Mouse (Mus musculus): ENCODE measurements around the gene Atoh8. TPM values are rescaled to one million over a fixed set of nuclear protein-coding genes. Genes with fewer than 3 reads are reported as not detected.
A peak's percentile ranks its signal among the peaks of the same experiment; 100 is the strongest.

The Atoh8 gene
- polyA plus RNA-seq, 1 experiment from 2014 or later: 18.9 TPM

DNA sequence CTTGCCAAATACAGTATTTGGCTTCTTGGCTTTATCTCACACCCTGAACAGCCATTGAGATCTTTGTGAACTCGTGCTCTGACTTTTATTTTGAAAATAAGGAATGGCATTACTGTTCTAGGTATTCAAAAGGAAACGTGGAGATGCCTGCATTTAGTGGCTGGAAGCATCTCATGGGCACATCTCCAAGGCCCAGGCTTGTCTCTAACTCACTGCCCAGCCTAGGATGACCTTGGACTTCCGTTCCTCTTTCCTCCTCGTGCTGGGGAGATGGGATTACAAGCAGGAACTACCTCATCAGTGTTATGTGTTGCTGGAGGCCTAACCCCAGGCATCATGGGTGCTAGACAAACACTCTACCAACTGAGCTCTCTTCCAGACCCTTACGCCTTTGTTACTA, 32.1 kb downstream of the Atoh8 start:
- H3K9me3 ChIP-seq (replicated peaks): no peaks in the 10 kb centered on the region
- no peak for ATAC-seq (replicated peaks; ENCODE audit: low FRiP score)
- H3K4me3 ChIP-seq (replicated peaks): no peak overlapping the region
- 71% methylated on average over 5 of the region's 5 CpGs for WGBS
- no peak overlapping the region for H3K9ac ChIP-seq
- no peaks in the 10 kb centered on the region for H3K27me3 ChIP-seq
- peaks cover 23% of the 10 kb centered on the region for H3K36me3 ChIP-seq
- H3K4me1 ChIP-seq: peaks cover 23% of the 10 kb centered on the region
- H3K27ac ChIP-seq: no peak overlapping the region
- H3K4me2 ChIP-seq: no peak overlapping the region

DNA sequence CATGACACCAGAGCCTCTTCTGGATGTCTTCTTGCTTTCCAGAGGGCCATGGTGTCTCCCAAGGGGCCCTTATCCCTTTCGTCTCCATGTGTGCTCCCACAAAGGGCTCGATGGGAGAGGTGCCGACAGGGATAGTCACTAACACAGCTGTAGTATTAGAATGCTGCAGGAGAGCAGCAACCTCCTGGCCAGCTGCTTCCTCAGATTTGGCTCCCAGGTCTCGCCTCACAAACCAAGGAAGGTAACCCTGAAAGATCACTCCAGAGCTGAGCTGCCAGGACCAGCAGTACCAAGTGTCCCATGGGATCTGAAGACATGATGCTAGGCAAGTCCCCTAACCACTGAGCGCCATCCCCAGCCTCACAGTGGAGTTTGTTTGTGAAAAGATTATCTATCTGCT, 32.6 kb downstream of the Atoh8 start:
- Histone ChIP-seq H3K9me3 (replicated peaks) (no peaks in the 10 kb centered on the region), H3K9ac (no peak overlapping the region)

DNA sequence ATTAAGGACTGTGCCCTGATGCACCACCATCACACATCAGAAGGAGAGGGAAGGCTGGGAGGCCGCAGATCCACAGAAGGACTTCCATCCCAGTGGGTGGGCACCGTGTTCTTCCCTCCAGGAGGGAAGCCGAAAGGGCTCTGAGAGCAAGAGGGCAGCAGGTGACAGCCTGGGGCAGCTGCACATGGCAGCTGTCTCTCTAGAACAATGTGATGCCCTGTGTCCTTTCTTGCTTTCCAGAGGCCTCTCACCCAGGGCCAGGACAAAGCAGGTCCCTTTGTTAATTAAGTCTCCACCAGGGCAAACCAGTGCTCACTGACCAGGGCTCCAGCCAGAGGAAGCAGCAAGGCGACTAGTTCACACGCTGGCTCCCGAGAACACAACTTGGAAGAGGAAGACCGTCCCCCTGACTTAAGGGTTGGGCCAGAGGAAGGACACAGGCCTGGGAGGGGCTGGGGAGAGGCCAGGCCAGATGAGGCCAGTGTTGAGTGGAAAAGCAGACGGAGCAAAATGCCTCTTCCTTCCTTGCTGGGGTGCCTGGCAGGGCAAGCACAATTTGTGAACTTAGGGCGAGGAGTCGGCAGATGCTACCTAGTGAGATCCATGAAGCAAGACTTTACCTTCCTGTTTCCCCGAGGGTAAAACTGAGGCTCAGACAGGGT, 34.7 kb downstream of the Atoh8 start:
- Histone ChIP-seq H3K4me2 (no peak overlapping the region), H3K4me1 (peaks cover 20% of the 10 kb centered on the region), H3K9me3 (replicated peaks) (no peaks in the 10 kb centered on the region), H3K9ac (no peak overlapping the region), H3K27me3 (no peaks in the 10 kb centered on the region), H3K27ac (peak overlapping the region; percentile 3; the same call in 1 of the 2 replicates), H3K4me3 (replicated peaks) (no peak overlapping the region), H3K36me3 (peaks cover 13% of the 10 kb centered on the region)
- WGBS: 47% methylated on average over 11 of the region's 11 CpGs
- ATAC-seq (replicated peaks; ENCODE audit: low FRiP score): peak; percentile 37; the same call in 1 of the 2 replicates

More for the DNA sequence above, 32.6 kb downstream of the Atoh8 start:
- Histone ChIP-seq H3K4me3 (replicated peaks) (no peak overlapping the region), H3K27ac (no peak overlapping the region), H3K4me2 (no peak overlapping the region), H3K27me3 (no peaks in the 10 kb centered on the region), H3K4me1 (peaks cover 23% of the 10 kb centered on the region), H3K36me3 (peaks cover 23% of the 10 kb centered on the region)
- no peak for ATAC-seq (replicated peaks; ENCODE audit: low FRiP score)
- 78% methylated on average over 5 of the region's 5 CpGs for WGBS

DNA sequence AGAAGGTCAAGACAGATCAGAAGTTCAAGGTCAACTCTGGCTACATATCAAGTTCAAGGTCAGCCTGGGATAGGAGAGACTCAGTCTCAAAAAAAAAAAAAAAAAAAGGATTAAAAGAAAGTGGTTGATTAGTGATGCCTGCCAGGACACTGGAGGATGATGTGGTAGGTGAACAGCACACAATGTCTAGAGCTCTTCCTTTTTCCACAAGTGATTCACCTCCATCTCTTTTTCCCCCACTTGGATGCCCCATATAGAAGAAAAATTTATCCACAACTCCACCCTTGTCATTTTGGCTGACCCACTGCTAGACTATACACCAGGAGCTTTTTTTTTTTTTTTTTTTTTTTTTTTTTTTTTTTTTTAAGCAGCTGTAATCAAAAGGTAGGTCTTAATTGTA, 37.9 kb downstream of the Atoh8 start:
- Histone ChIP-seq H3K27ac (no peak overlapping the region), H3K9ac (no peak overlapping the region), H3K4me2 (no peak overlapping the region), H3K36me3 (no peaks in the 10 kb centered on the region), H3K4me3 (replicated peaks) (no peak overlapping the region), H3K27me3 (no peaks in the 10 kb centered on the region), H3K4me1 (peaks cover 15% of the 10 kb centered on the region), H3K9me3 (replicated peaks) (no peaks in the 10 kb centered on the region)
- ATAC-seq (replicated peaks; ENCODE audit: low FRiP score): no peak

DNA sequence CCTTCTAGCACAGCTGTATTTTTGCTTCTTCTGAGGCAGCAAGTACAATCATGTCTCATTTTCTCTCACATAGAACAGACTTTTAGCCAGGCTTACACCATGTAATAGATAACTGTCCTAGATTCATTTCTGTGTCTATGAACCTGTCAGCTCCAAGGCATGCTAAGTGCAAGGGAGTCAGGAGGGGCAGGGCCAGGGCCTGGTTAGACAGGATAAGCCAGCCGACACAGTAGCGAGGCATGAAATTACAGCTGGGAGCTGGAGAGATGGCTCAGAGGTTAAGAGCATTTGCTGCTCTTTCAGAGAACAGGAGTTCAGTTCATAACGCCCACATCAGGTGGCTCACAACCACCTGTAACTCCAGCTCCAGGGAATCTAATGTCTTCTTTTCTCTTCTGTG, 38.7 kb downstream of the Atoh8 start:
- H3K27ac ChIP-seq: no peak overlapping the region
- H3K27me3 ChIP-seq: no peaks in the 10 kb centered on the region
- no peak overlapping the region for H3K4me3 ChIP-seq (replicated peaks)
- ATAC-seq (replicated peaks; ENCODE audit: low FRiP score): no peak
- H3K36me3 ChIP-seq: no peaks in the 10 kb centered on the region
- no peak overlapping the region for H3K9ac ChIP-seq
- H3K4me2 ChIP-seq: no peak overlapping the region
- H3K9me3 ChIP-seq (replicated peaks): no peaks in the 10 kb centered on the region
- 63% methylated on average over 3 of the region's 3 CpGs for WGBS
- peaks cover 13% of the 10 kb centered on the region for H3K4me1 ChIP-seq

DNA sequence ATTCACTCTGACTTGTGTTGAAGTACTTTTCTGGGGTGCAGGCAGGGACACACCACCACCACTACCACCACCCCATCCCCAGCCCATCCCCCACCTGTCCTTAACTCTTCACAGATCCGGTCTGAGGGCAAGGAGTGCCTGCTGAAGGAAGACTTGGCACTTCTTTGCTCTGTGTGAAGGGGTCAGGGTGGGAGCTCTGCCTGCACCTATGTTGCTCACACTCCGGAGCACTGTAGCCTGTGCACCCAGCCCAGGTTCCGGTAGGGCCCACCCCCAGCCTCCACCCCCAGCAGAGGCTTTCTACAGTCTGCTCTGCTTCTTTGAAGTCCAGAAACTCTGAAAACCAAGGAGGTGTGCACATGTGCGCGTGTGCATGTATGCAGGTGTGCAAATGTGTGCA, 44.8 kb downstream of the Atoh8 start:
- Histone ChIP-seq H3K9ac (no peak overlapping the region), H3K9me3 (replicated peaks) (no peaks in the 10 kb centered on the region), H3K4me3 (replicated peaks) (no peak overlapping the region), H3K4me1 (peaks cover 28% of the 10 kb centered on the region), H3K4me2 (no peak overlapping the region), H3K27ac (no peak overlapping the region), H3K27me3 (peaks cover 13% of the 10 kb centered on the region; the same call in 1 of the 2 replicates), H3K36me3 (no peaks in the 10 kb centered on the region)
- peak; percentile 57; the same call in 1 of the 2 replicates for ATAC-seq (replicated peaks; ENCODE audit: low FRiP score)
- 60% methylated on average over 5 of the region's 5 CpGs for WGBS

DNA sequence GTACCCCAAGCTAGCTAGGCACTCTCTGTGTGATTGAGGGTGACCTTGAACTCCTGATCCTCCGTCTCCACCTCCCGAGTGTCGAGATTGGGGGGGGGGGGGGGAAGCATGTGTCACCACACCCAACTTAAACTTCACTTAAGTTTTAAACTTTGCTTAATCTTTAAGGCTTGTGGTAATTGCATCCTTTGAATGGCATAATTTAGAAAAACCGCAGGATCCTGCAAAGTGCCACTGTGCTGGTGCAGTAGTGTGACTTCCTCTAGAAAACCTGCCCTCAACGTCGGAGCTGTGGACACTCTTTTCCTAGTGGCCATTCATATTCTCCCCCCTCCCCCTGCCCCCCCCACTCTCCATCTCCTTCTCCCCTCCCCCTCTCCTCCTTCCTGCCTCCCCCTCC, 45.3 kb downstream of the Atoh8 start:
- no peak overlapping the region for H3K4me2 ChIP-seq
- no peak overlapping the region for H3K27ac ChIP-seq
- no peak overlapping the region for H3K9ac ChIP-seq
- no peaks in the 10 kb centered on the region for H3K36me3 ChIP-seq
- no peak overlapping the region for H3K4me3 ChIP-seq (replicated peaks)
- H3K27me3 ChIP-seq: peaks cover 13% of the 10 kb centered on the region; the same call in 1 of the 2 replicates
- no peak for ATAC-seq (replicated peaks; ENCODE audit: low FRiP score)
- peaks cover 28% of the 10 kb centered on the region for H3K4me1 ChIP-seq
- no peaks in the 10 kb centered on the region for H3K9me3 ChIP-seq (replicated peaks)
- WGBS: 18% methylated on average over 6 of the region's 6 CpGs

DNA sequence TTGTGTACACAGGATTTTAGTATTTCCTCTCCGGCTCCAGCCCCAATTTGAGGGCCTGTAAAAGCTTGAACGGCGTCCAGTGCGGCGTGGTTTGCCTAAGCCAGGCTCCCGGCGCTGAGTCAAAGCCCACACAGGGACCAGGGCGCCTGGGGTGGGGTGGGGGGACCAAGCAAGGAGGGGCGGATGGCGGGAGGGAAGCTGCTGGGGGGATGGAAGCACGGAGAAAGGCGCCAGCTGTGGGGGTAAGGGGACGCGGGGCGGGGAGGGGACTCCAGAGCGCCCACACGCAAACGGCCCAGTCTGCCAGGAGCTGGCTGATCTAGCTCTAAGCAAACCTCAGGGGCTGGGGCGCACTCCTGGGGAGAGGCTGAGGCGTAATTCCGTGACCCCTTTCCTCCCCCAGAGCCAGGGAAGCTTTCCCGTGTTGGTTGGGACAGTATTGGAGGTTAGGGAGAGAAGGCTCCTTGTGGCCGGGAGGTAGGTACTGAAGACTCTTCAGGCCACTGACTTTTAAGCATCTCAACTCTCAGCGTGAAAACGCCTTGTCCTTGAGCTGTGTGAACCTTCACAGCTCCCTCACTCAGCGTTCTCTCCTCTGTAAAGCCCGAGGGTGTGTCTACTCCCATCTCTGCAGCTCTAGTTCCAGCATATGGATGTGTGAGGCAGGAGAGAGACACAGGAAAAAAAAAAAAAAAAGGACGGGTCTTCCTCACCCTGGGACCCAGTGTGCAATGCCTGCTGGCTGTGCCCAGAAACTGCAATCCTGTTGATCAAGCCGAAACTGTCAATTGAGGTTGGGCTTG, 46.1 kb downstream of the Atoh8 start:
- Histone ChIP-seq H3K36me3 (no peaks in the 10 kb centered on the region), H3K9ac (peak overlapping the region; percentile 44), H3K9me3 (replicated peaks) (no peaks in the 10 kb centered on the region), H3K4me3 (replicated peaks) (peak overlapping the region; percentile 28), H3K27me3 (peaks cover 13% of the 10 kb centered on the region; the same call in 1 of the 2 replicates), H3K4me2 (peak overlapping the region; percentile 64), H3K27ac (peak overlapping the region; percentile 75), H3K4me1 (peaks cover 28% of the 10 kb centered on the region)
- peak; percentile 57 for ATAC-seq (replicated peaks; ENCODE audit: low FRiP score)
- whole genome bisulfite sequencing: 3% methylated on average over 29 of the region's 29 CpGs

DNA sequence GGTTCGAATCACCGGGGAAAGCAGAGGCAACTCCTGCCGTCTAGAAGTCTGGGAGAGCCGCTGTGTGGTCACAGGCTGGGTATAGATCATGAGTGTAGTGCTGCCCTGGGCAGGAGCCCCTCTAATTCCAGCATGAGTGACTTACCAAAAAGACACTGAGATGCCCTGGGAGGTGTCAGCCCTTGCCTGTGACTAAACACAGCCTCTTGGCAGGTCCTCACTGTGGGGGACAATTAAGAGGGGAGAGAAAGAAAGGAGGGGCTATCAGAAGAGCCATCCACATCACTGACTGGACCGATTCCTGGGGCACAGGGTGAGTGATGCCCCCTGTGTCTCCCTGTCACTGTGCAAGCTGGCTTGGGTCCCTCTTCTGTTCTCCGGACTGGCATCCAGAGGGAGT, 48.6 kb downstream of the Atoh8 start:
- no peak overlapping the region for H3K4me2 ChIP-seq
- ATAC-seq (replicated peaks; ENCODE audit: low FRiP score): no peak
- WGBS: 84% methylated on average over 6 of the region's 6 CpGs
- H3K4me3 ChIP-seq (replicated peaks): no peak overlapping the region
- no peaks in the 10 kb centered on the region for H3K9me3 ChIP-seq (replicated peaks)
- peaks cover 28% of the 10 kb centered on the region for H3K4me1 ChIP-seq
- no peak overlapping the region for H3K27ac ChIP-seq
- no peak overlapping the region for H3K9ac ChIP-seq
- H3K27me3 ChIP-seq: peaks cover 13% of the 10 kb centered on the region; the same call in 1 of the 2 replicates
- no peaks in the 10 kb centered on the region for H3K36me3 ChIP-seq

DNA sequence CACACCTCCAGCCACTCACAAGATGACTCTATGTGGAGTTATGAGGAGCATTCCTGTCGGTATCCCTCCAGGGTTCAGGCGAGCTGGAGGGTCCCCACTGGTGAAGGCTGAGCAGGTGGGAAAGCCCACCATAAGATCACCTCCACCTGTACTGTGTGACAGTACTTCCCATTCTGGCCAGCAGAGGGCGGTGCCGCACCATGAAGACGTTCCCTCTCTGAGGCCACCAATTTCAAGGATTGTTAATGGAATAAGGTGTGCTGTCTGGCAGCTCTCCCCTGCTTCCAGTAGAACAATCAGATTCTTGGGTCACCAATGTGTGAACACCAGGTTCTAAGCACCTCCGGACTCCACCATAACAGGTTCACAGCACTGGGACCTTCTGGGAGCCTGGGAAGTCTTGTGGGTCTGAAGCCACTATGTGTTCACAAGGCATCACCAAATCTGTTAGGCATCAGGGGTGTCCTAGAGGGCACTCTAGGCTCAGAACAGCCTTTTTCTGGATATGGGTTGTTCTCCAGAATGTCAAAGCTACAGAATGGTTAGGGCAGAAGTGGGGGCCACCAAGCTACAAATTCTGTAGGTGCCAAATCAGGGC, 49.4 kb downstream of the Atoh8 start:
- Histone ChIP-seq H3K4me1 (peaks cover 28% of the 10 kb centered on the region), H3K4me2 (no peak overlapping the region), H3K9me3 (replicated peaks) (no peaks in the 10 kb centered on the region), H3K27ac (no peak overlapping the region), H3K36me3 (no peaks in the 10 kb centered on the region), H3K9ac (no peak overlapping the region), H3K27me3 (peaks cover 13% of the 10 kb centered on the region; the same call in 1 of the 2 replicates), H3K4me3 (replicated peaks) (no peak overlapping the region)
- 3% methylated on average over 6 of the region's 6 CpGs for WGBS
- ATAC-seq (replicated peaks; ENCODE audit: low FRiP score): peak; percentile 37

DNA sequence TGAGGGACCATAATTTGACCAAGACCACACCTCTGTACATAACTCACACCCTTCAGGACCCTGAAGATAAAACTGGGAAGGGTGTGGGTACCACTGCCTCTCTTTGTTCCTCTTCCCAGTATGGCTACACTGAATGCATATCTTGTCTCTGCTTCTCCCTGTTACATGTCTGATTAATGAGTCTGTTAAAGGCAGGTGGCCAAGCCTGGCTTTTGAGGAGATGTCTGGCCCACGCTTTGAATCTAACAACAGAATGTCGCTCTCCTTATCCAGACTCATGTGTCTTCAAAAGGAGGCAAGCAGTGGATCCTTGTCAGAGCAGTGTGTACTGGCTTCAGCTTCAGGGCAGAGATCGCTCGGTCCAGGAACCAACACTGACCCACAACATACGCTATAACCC, 50.8 kb downstream of the Atoh8 start:
- peaks cover 17% of the 10 kb centered on the region for H3K4me1 ChIP-seq
- no peaks in the 10 kb centered on the region for H3K9me3 ChIP-seq (replicated peaks)
- peaks cover 13% of the 10 kb centered on the region; the same call in 1 of the 2 replicates for H3K27me3 ChIP-seq
- no peak overlapping the region for H3K4me3 ChIP-seq (replicated peaks)
- WGBS: 87% methylated on average over 5 of the region's 5 CpGs
- no peak overlapping the region for H3K4me2 ChIP-seq
- no peaks in the 10 kb centered on the region for H3K36me3 ChIP-seq
- H3K9ac ChIP-seq: no peak overlapping the region
- no peak overlapping the region for H3K27ac ChIP-seq
- no peak for ATAC-seq (replicated peaks; ENCODE audit: low FRiP score)
